Mouse (Mus musculus) forebrain, embryonic 12.5 days (tissue): ENCODE results near the gene Bzw2. TPM values are rescaled to one million over a fixed set of nuclear protein-coding genes. Genes with fewer than 3 reads are reported as not detected.

Experiments
- ATAC-seq: fragments of 200-750 bp; cut with Nextera tagmentation; 2 replicates; pipeline ENCODE4 v1.8.0; 2017; ENCODE audit warnings: moderate TSS enrichment; ENCODE audit not compliant: low FRiP score
- H3K27ac ChIP-seq: fragments of 300-500 bp; sonication (generic); 2 replicates; pipeline ENCODE4 v1.5.1; 2016; ENCODE audit warnings: mild to moderate bottlenecking
- H3K27me3 ChIP-seq: fragments of 300-500 bp; sonication (generic); 2 replicates; pipeline ENCODE4 v1.6.1; 2016; ENCODE audit warnings: mild to moderate bottlenecking
- H3K36me3 ChIP-seq: fragments of 300-500 bp; sonication (generic); replicated peaks from 2 replicates; pipeline ENCODE4 v1.6.1; 2016; ENCODE audit warnings: mild to moderate bottlenecking
- H3K4me1 ChIP-seq: fragments of 300-500 bp; sonication (generic); 2 replicates; pipeline ENCODE4 v1.6.1; 2016
- H3K4me2 ChIP-seq: fragments of 300-500 bp; sonication (generic); 2 replicates; pipeline ENCODE4 v1.6.1; 2016; ENCODE audit warnings: mild to moderate bottlenecking, moderate library complexity
- H3K4me3 ChIP-seq: fragments of 300-500 bp; sonication (generic); replicated peaks from 2 replicates; pipeline ENCODE4 v1.5.1; 2016; ENCODE audit warnings: mild to moderate bottlenecking
- H3K9ac ChIP-seq: fragments of 300-500 bp; sonication (generic); 2 replicates; pipeline ENCODE4 v1.6.1; 2016; ENCODE audit warnings: mild to moderate bottlenecking
- H3K9me3 ChIP-seq: fragments of 300-500 bp; sonication (generic); 2 replicates; pipeline ENCODE4 v1.6.1; 2016
- WGBS: fragments of 180-500 bp; shearing (Covaris S2); methylation state at CpG from one replicate; pipeline ENCODE4 v1.1.7; 2016; 5-methylcytosine and 5-hydroxymethylcytosine counted together
- polyA plus RNA-seq: library from polyadenylated mRNA; unstranded; fragments of >200 nt; fragmentation: Nextera tagmentation; extraction: Ambion mirVana; gene quantifications from 2 replicates; pipeline ENCODE4 v1.2.1, GENCODE M21; 2016

Gene Bzw2
- polyA plus RNA-seq, 1 experiment from 2014 or later, result 309 TPM

DNA sequence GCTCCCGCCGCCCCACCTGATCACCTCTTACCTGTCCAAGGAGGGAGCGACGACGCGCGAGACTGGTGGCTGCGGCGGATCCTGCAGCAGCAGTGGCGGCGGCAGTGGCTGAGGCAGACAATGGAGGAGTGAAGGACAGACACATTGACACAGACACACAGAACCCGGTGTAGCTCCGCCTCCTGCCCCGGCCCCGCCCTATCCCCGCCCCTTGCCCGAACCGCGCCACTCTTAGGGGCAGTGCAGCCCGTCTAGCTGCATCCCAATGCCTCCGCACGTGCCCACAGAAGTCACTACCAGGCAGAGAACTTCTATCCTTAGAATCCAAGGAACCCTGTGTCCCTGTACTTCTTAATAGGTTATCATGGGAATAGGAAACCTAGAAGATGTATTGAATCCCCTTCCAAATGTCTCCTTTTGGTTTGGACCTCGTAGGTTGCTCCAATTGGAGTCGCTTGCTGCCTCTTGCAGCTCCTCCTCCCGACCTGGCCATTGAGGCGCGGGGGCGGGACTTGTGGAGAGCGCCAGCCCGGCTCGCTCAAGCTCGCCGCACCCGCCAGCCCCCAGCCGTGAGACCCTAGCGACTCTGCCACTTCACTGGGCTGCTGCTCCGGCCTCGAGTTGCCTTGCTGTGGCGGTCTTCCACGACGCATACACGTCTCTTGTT lies 1.1 kb downstream of the Bzw2 start, which contains the start of gene Ankmy2:
TSS of gene Ankmy2 (plus strand) at position 478 of the 667 bp plus-strand sequence.
- ATAC-seq, result peak; percentile 97
- H3K4me1 ChIP-seq, result peaks cover 26% of the 10 kb centered on the region

GRCm38 (mm10) chr12:36156101-36156636 lies 1.7 kb downstream of the Bzw2 start:
- peak overlapping the region; percentile 78 for H3K4me2 ChIP-seq
- peaks cover 26% of the 10 kb centered on the region for H3K4me1 ChIP-seq
- H3K36me3 ChIP-seq, result no peaks in the 10 kb centered on the region
- H3K4me3 ChIP-seq, result peak overlapping the region; percentile 70
- no peak; the same call in none of the 2 replicates for ATAC-seq
- WGBS, result under 1% methylated on average over 33 of the region's 33 CpGs
- H3K9ac ChIP-seq, result peak overlapping the region; percentile 87
- H3K9me3 ChIP-seq, result no peaks in the 10 kb centered on the region
- peak overlapping the region; percentile 82 for H3K27ac ChIP-seq
- no peaks in the 10 kb centered on the region for H3K27me3 ChIP-seq

More for the DNA sequence above, 1.1 kb downstream of the Bzw2 start, which contains the start of gene Ankmy2:
- no peaks in the 10 kb centered on the region for H3K9me3 ChIP-seq
- no peaks in the 10 kb centered on the region for H3K36me3 ChIP-seq
- peak within 1 kb of the TSS; percentile 70 for H3K4me3 ChIP-seq
- H3K27ac ChIP-seq, result peak within 1 kb of the TSS; percentile 82
- no peaks in the 10 kb centered on the region for H3K27me3 ChIP-seq
- peak within 1 kb of the TSS; percentile 87 for H3K9ac ChIP-seq
- under 1% methylated on average over 42 of the region's 42 CpGs for WGBS
- H3K4me2 ChIP-seq, result peak within 1 kb of the TSS; percentile 78

DNA sequence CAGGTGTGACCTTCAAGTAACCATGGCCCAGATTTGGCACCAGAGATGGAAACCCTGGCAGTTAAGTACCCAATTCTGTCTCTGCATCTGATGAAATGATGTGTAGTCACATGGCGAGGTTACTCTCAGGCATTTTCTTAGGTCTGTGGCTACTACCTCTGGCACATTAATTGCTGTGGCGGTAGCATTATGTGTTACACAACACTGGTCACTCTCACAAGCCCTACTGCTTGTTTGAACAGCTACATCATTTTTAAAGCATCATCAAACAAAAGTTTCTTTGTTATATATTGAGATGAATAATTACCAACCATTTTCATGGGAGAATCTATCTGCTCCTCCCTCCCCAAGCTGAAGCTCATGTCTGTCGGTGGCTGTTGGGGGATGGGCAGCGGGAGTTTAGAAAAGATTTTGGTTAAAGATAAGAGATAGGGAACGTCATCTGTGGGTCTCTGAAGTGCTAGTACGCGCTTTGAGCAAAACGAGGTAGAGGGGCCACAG lies 2.7 kb downstream of the Bzw2 start:
- Histone ChIP-seq H3K4me1 (peaks cover 26% of the 10 kb centered on the region), H3K9ac (peak overlapping the region; percentile 87), H3K27me3 (no peaks in the 10 kb centered on the region), H3K36me3 (no peaks in the 10 kb centered on the region), H3K27ac (no peak overlapping the region), H3K4me3 (peak overlapping the region; percentile 70), H3K9me3 (no peaks in the 10 kb centered on the region), H3K4me2 (peak overlapping the region; percentile 78)
- WGBS, result 13% methylated on average over 8 of the region's 8 CpGs
- ATAC-seq, result no peak

GRCm38 (mm10) chr12:36150737-36151136 lies 7.1 kb downstream of the Bzw2 start:
- no peak for ATAC-seq
- WGBS, result 90% methylated on average over 2 of the region's 2 CpGs
- Histone ChIP-seq H3K36me3 (no peaks in the 10 kb centered on the region), H3K27me3 (no peaks in the 10 kb centered on the region), H3K9me3 (0 out of 2 replicates have a peak, but pooled peaks cover 3% of the 10 kb centered on the region), H3K4me1 (peaks cover 16% of the 10 kb centered on the region), H3K4me2 (no peak overlapping the region), H3K4me3 (no peak overlapping the region), H3K27ac (no peak overlapping the region), H3K9ac (no peak overlapping the region)

GRCm38 (mm10) chr12:36150265-36150664 lies 7.6 kb downstream of the Bzw2 start:
- Histone ChIP-seq H3K4me3 (no peak overlapping the region), H3K36me3 (no peaks in the 10 kb centered on the region), H3K9ac (no peak overlapping the region), H3K27me3 (no peaks in the 10 kb centered on the region), H3K9me3 (0 out of 2 replicates have a peak, but pooled peaks cover 5% of the 10 kb centered on the region), H3K4me1 (peaks cover 15% of the 10 kb centered on the region), H3K4me2 (no peak overlapping the region), H3K27ac (no peak overlapping the region)
- ATAC-seq, result no peak
- WGBS, result 92% methylated on average over 2 of the region's 2 CpGs

- Histone ChIP-seq H3K36me3 (no peaks in the 10 kb centered on the region), H3K4me3 (no peak overlapping the region), H3K27me3 (no peaks in the 10 kb centered on the region), H3K9ac (no peak overlapping the region), H3K4me2 (no peak overlapping the region), H3K27ac (no peak overlapping the region), H3K4me1 (no peaks in the 10 kb centered on the region), H3K9me3 (0 out of 2 replicates have a peak, but pooled peaks cover 5% of the 10 kb centered on the region)
- 97% methylated on average over 3 of the region's 3 CpGs for WGBS
- no peak for ATAC-seq
These were observed 11.5 kb downstream of the Bzw2 start for GRCm38 (mm10) chr12:36146230-36147011.

- Histone ChIP-seq H3K4me2 (no peak overlapping the region), H3K36me3 (peaks cover 21% of the 10 kb centered on the region), H3K4me1 (no peaks in the 10 kb centered on the region), H3K9me3 (no peaks in the 10 kb centered on the region), H3K9ac (no peak overlapping the region), H3K27ac (no peak overlapping the region), H3K27me3 (no peaks in the 10 kb centered on the region), H3K4me3 (no peak overlapping the region)
- 93% methylated on average over 6 of the region's 6 CpGs for WGBS
- ATAC-seq, result no peak
These were observed 17.5 kb downstream of the Bzw2 start for GRCm38 (mm10) chr12:36140401-36140800.

- ATAC-seq, result no peak
- 93% methylated on average over 4 of the region's 4 CpGs for WGBS
- no peak overlapping the region for H3K9ac ChIP-seq
- H3K36me3 ChIP-seq, result peaks cover 36% of the 10 kb centered on the region
- H3K4me3 ChIP-seq, result no peak overlapping the region
- H3K9me3 ChIP-seq, result no peaks in the 10 kb centered on the region
- H3K27me3 ChIP-seq, result no peaks in the 10 kb centered on the region
- no peaks in the 10 kb centered on the region for H3K4me1 ChIP-seq
- no peak overlapping the region for H3K27ac ChIP-seq
- H3K4me2 ChIP-seq, result no peak overlapping the region
These were observed 20.7 kb downstream of the Bzw2 start for GRCm38 (mm10) chr12:36137192-36137591.

GRCm38 (mm10) chr12:36136285-36136684 lies 21.6 kb downstream of the Bzw2 start:
- H3K27ac ChIP-seq, result no peak overlapping the region
- H3K9ac ChIP-seq, result no peak overlapping the region
- 98% methylated on average over 8 of the region's 8 CpGs for WGBS
- peaks cover 44% of the 10 kb centered on the region for H3K36me3 ChIP-seq
- H3K9me3 ChIP-seq, result no peaks in the 10 kb centered on the region
- no peak overlapping the region for H3K4me2 ChIP-seq
- no peak for ATAC-seq
- no peak overlapping the region for H3K4me3 ChIP-seq
- no peaks in the 10 kb centered on the region for H3K27me3 ChIP-seq
- H3K4me1 ChIP-seq, result no peaks in the 10 kb centered on the region

- H3K4me1 ChIP-seq, result no peaks in the 10 kb centered on the region
- H3K4me2 ChIP-seq, result no peak overlapping the region
- H3K27ac ChIP-seq, result no peak overlapping the region
- no peak for ATAC-seq
- no peak overlapping the region for H3K4me3 ChIP-seq
- no peaks in the 10 kb centered on the region for H3K9me3 ChIP-seq
- H3K9ac ChIP-seq, result no peak overlapping the region
- WGBS, result 91% methylated on average over 3 of the region's 3 CpGs
- H3K27me3 ChIP-seq, result no peaks in the 10 kb centered on the region
- peaks cover 40% of the 10 kb centered on the region for H3K36me3 ChIP-seq
These were observed 22.5 kb downstream of the Bzw2 start for GRCm38 (mm10) chr12:36135409-36135808.

DNA sequence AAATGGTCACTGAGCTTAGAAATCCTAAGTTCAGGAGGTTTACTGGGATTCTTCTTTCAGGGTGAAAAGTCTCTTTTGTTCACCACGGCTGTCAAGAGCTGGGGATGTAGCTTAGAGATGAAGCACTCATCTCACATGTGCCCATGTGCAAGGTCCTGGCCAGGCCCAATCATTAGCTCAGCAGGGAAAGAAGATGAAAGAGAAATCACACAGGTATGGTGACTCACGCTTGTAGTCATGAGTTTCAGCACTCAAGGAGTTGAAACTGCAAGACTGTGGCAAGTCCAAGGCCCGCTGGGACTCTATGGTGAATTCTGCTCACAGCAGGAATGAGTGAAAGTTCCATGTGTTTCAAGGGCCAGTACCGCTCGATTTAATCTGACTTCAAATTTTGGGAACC lies 23.8 kb downstream of the Bzw2 start:
- Histone ChIP-seq H3K4me3 (no peak overlapping the region), H3K27ac (no peak overlapping the region), H3K4me1 (no peaks in the 10 kb centered on the region), H3K9me3 (no peaks in the 10 kb centered on the region), H3K27me3 (no peaks in the 10 kb centered on the region), H3K36me3 (peaks cover 38% of the 10 kb centered on the region), H3K9ac (no peak overlapping the region), H3K4me2 (no peak overlapping the region)
- ATAC-seq, result no peak
- 86% methylated on average over 5 of the region's 5 CpGs for WGBS

GRCm38 (mm10) chr12:36133547-36133946 lies 24.3 kb downstream of the Bzw2 start:
- no peak for ATAC-seq
- Histone ChIP-seq H3K4me1 (no peaks in the 10 kb centered on the region), H3K4me3 (no peak overlapping the region), H3K27me3 (no peaks in the 10 kb centered on the region), H3K9me3 (no peaks in the 10 kb centered on the region), H3K9ac (no peak overlapping the region), H3K27ac (no peak overlapping the region), H3K4me2 (no peak overlapping the region), H3K36me3 (peaks cover 43% of the 10 kb centered on the region)
- 97% methylated on average over 5 of the region's 5 CpGs for WGBS
